Mouse (Mus musculus) intestine, embryonic 15.5 days (tissue): ENCODE measurements around the gene Camkmt. TPM values are rescaled to one million over a fixed set of nuclear protein-coding genes. Genes with fewer than 3 reads are reported as not detected.

Source experiments
- ATAC-seq: fragments of 200-750 bp; cut with Nextera tagmentation; 2 replicates; pipeline ENCODE4 v1.8.0; 2017; ENCODE audit warnings: moderate TSS enrichment, moderate library complexity
- H3K27ac ChIP-seq: fragments of 300-500 bp; sonication (generic); 2 replicates; pipeline ENCODE4 v1.5.1; 2015; ENCODE audit warnings: mild to moderate bottlenecking, inconsistent platforms
- H3K27me3 ChIP-seq: fragments of 300-500 bp; sonication (generic); replicated peaks from 2 replicates; pipeline ENCODE4 v1.6.1; 2015; ENCODE audit warnings: inconsistent platforms
- H3K36me3 ChIP-seq: fragments of 300-500 bp; sonication (generic); 2 replicates; pipeline ENCODE4 v1.6.1; 2015; ENCODE audit warnings: inconsistent platforms
- H3K4me1 ChIP-seq: fragments of 300-500 bp; sonication (generic); replicated peaks from 2 replicates; pipeline ENCODE4 v1.6.1; 2015; ENCODE audit warnings: inconsistent platforms
- H3K4me2 ChIP-seq: fragments of 300-500 bp; sonication (generic); replicated peaks from 2 replicates; pipeline ENCODE4 v1.6.1; 2015; ENCODE audit warnings: mild to moderate bottlenecking, inconsistent platforms
- H3K4me3 ChIP-seq: fragments of 300-500 bp; sonication (generic); replicated peaks from 2 replicates; pipeline ENCODE4 v1.5.1; 2015; ENCODE audit warnings: inconsistent platforms
- H3K9ac ChIP-seq: fragments of 300-500 bp; sonication (generic); 2 replicates; pipeline ENCODE4 v1.6.1; 2015; ENCODE audit warnings: inconsistent platforms
- H3K9me3 ChIP-seq: fragments of 300-500 bp; sonication (generic); 2 replicates; pipeline ENCODE4 v1.6.1; 2016; ENCODE audit warnings: inconsistent platforms
- WGBS: fragments of 180-500 bp; shearing (Covaris S2); methylation state at CpG from one replicate; pipeline ENCODE4 v1.1.7; 2015; 5-methylcytosine and 5-hydroxymethylcytosine counted together
- polyA plus RNA-seq: library from polyadenylated mRNA; unstranded; fragments of >200 nt; fragmentation: Nextera tagmentation; extraction: Ambion mirVana; gene quantifications from 2 replicates; pipeline ENCODE4 v1.2.1, GENCODE M21; 2015

Gene Camkmt
- polyA plus RNA-seq, 1 experiment from 2014 or later = 17.4 TPM

DNA sequence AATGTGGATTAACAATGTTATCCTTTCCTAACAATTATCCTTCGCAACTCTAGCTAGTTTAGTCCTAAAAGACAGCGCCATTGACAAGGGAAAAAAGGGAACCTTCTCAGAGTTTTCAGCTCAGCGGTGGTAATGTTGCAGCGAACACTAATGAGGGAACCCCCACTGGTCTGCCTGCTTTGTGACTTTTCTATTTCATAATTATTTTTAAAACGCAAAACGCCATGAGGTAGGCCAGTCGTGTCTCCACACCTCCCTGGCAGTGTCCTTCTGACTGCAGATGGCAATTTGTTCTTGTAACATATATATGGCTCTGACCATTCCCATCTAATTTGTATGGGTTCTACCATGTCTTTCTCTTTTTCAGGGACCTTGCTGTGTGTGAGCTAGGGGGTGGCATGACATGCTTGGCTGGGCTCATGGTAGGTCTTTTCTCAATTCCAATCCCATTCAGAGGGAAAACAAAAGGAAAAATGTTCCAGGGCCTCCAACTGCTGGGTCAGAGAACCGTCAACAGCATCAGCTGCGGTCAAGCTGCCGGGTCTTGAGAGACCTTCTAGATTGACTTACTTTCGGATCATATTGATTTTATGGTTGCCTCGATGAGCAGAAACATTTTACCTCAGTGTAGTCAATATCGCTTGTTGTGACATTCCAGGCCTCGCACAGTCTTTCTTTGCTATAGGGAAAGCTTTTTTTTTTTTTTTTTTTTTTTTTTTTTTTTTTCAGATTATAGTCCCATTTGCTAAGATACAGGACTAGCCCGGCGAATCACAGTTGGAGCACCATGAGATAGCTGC is 302.9 kb downstream of the Camkmt start:
- WGBS = 85% methylated on average over 16 of the region's 16 CpGs
- H3K27ac ChIP-seq = no peak overlapping the region
- H3K4me1 ChIP-seq = no peaks in the 10 kb centered on the region
- no peak for ATAC-seq
- H3K36me3 ChIP-seq = no peaks in the 10 kb centered on the region
- H3K4me2 ChIP-seq = no peak overlapping the region
- H3K9me3 ChIP-seq = no peaks in the 10 kb centered on the region
- no peaks in the 10 kb centered on the region for H3K27me3 ChIP-seq
- no peak overlapping the region for H3K9ac ChIP-seq
- H3K4me3 ChIP-seq = no peak overlapping the region

DNA sequence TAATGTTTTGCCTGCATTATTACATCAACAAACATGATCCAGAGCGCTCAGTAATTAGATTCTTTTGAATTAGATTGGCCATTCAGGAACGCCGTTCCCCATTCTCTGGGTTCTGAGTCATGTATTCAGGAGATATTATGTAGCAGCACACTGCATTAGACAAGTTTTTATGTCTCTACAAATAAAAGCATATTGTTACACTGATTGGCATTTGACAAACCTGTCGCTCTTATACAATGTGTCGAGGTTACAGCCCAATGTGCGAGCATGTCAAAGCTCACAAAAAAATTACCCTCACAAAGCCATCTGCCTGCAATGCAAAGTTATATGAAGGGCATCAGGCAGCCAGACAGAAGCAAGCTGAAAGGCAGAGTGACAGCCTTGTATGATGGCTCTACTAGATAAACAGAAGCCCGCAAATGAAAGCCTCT is 303.6 kb downstream of the Camkmt start:
- 79% methylated on average over 7 of the region's 7 CpGs for WGBS
- Histone ChIP-seq H3K4me1 (no peaks in the 10 kb centered on the region), H3K4me2 (no peak overlapping the region), H3K4me3 (no peak overlapping the region), H3K36me3 (no peaks in the 10 kb centered on the region), H3K27me3 (no peaks in the 10 kb centered on the region), H3K27ac (no peak overlapping the region), H3K9ac (no peak overlapping the region), H3K9me3 (no peaks in the 10 kb centered on the region)
- ATAC-seq = no peak

DNA sequence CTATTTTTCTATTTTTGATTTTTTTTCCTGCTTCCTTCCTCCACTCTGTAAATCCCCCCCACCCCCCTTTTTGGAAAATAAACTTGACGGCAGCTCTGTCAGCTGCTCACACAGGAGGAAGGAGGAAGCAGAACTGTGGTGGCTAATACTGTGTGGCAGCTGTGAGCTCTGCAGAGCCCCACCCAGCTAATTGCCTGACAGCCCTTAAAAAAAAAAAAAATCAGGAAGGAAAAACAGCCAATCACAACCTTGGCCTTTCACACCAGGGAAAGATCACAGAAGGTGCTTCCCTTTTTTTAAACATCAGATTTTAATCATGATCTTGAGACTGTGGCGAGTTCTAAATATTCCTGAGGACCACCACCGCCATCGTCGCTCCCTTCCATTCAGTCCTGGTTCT is 305.1 kb downstream of the Camkmt start:
- Histone ChIP-seq H3K4me2 (peak overlapping the region; percentile 11; the same call in 1 of the 2 replicates), H3K4me1 (no peaks in the 10 kb centered on the region), H3K27ac (no peak overlapping the region), H3K27me3 (no peaks in the 10 kb centered on the region), H3K9ac (no peak overlapping the region), H3K36me3 (no peaks in the 10 kb centered on the region), H3K9me3 (no peaks in the 10 kb centered on the region), H3K4me3 (no peak overlapping the region)
- WGBS = 47% methylated on average over 5 of the region's 5 CpGs
- ATAC-seq = peak; percentile 93

DNA sequence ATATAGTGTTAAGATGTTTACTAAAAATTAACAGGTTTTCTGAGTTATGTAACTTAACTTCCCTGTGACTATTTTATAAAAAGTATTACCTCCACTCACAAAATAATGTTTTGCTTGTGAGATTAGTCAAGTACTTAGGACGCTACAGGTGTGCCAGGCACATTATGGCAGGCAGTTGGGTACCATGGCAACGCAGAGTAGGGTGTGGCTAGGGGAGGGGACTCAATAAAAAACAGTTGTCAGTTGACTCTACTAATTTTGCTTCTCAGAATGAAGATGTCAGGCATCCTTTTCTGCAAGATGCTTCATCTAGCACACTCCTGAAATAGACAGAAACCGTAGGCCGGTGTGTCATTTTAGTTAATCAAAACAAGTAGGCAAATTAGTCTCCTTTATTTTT is 310.4 kb downstream of the Camkmt start:
- WGBS = 67% methylated on average over 4 of the region's 4 CpGs

DNA sequence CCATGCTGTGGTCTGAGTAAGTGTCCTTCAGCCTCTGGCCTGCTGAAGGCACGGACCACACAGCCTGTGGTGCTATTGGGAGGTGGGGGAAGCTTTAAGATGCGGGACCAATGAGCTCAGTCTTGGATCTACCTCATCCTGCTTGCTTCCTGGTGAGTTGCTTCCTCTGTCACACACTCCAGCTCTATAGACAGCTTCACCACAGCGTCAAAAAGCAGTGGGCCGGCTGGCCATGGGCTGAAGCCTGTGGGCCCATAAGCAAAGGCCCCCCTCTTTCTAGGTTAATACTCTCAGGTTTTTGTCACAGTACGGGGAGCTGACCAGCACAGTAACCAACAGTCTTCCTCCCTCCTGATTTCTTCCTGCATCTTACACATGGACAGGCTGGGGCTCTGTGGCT is 314.8 kb downstream of the Camkmt start:
- 80% methylated on average over 5 of the region's 5 CpGs for WGBS

More for the DNA sequence above, 310.4 kb downstream of the Camkmt start:
- H3K9me3 ChIP-seq = no peaks in the 10 kb centered on the region
- no peak overlapping the region for H3K4me3 ChIP-seq
- no peaks in the 10 kb centered on the region for H3K4me1 ChIP-seq
- no peak overlapping the region for H3K4me2 ChIP-seq
- H3K27me3 ChIP-seq = no peaks in the 10 kb centered on the region
- H3K27ac ChIP-seq = no peak overlapping the region
- H3K36me3 ChIP-seq = no peaks in the 10 kb centered on the region
- ATAC-seq = no peak
- H3K9ac ChIP-seq = no peak overlapping the region

DNA sequence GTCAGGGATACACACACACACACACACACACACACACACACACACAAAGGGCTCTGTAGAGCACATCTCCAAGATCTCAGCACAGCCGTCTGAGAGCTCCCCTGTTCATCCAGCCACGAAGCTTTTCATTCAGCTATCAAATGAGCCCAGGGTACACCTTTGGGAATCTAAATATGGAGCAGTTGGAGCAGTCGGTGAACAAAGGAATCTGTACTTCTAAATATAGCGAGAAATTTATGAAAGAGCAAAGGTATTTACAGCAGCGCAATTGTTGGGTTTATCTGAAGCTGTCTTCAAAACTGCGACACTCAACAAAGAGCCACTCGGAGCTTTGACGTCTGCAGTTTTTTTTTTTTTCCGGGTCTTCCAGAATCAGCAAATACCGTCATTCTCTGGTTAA is 315.8 kb downstream of the Camkmt start:
- Histone ChIP-seq H3K4me1 (no peaks in the 10 kb centered on the region), H3K27ac (no peak overlapping the region), H3K4me2 (no peak overlapping the region), H3K27me3 (no peaks in the 10 kb centered on the region), H3K4me3 (no peak overlapping the region), H3K9me3 (no peaks in the 10 kb centered on the region), H3K36me3 (no peaks in the 10 kb centered on the region), H3K9ac (no peak overlapping the region)
- no peak for ATAC-seq
- 88% methylated on average over 10 of the region's 10 CpGs for WGBS

More for the DNA sequence above, 314.8 kb downstream of the Camkmt start:
- no peak for ATAC-seq
- H3K36me3 ChIP-seq = no peaks in the 10 kb centered on the region
- no peak overlapping the region for H3K9ac ChIP-seq
- no peak overlapping the region for H3K4me2 ChIP-seq
- H3K27ac ChIP-seq = no peak overlapping the region
- H3K9me3 ChIP-seq = no peaks in the 10 kb centered on the region
- H3K4me3 ChIP-seq = no peak overlapping the region
- H3K4me1 ChIP-seq = no peaks in the 10 kb centered on the region
- no peaks in the 10 kb centered on the region for H3K27me3 ChIP-seq

DNA sequence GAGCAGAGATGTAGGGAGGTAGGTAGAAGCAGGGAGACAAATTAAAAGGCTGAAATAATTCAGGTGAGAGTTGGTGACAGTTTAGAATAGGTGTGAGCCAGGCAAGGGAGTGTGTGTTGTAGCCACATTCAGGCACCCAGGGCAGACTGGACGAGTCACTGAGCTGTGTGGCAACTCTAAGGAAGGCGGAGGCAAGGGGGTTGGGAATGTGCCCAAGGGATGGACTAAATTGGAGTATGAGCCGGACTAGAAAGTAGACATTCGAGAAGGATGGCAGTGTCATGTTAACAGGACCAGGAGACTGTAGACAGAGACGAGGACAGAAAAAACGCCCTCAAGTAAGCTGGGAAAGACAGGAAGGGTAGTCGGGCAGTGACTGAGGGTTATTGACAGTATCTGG is 338.5 kb downstream of the Camkmt start:
- Histone ChIP-seq H3K27ac (no peak overlapping the region), H3K4me2 (no peak overlapping the region), H3K4me3 (no peak overlapping the region), H3K9ac (no peak overlapping the region), H3K27me3 (no peaks in the 10 kb centered on the region), H3K4me1 (no peaks in the 10 kb centered on the region), H3K9me3 (no peaks in the 10 kb centered on the region), H3K36me3 (no peaks in the 10 kb centered on the region)
- 87% methylated on average over 7 of the region's 7 CpGs for WGBS
- no peak for ATAC-seq

DNA sequence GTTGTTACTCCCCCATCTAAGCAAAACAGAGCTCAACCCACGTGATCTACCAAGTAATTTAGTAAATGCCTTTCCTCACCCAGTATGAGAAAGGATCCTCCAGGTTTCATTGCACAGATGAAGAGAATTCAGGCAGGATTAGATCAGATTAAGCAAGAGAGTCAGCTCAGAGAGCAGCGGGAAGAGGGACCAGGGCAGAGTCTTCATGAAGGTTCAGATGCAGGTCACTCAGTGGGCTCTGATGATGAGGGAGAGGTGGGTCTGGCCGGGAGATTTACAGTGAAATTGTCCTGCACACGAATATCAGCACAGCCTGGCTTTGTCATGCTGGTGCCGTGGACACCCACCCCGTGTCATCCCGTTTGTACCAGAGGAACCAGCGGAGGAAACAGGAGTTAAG is 342.6 kb downstream of the Camkmt start:
- no peaks in the 10 kb centered on the region for H3K36me3 ChIP-seq
- H3K4me3 ChIP-seq = no peak overlapping the region
- no peak overlapping the region for H3K27ac ChIP-seq
- H3K9ac ChIP-seq = no peak overlapping the region
- WGBS = 38% methylated on average over 8 of the region's 8 CpGs
- H3K4me1 ChIP-seq = no peaks in the 10 kb centered on the region
- H3K9me3 ChIP-seq = no peaks in the 10 kb centered on the region
- ATAC-seq = no peak
- no peak overlapping the region for H3K4me2 ChIP-seq
- no peaks in the 10 kb centered on the region for H3K27me3 ChIP-seq

DNA sequence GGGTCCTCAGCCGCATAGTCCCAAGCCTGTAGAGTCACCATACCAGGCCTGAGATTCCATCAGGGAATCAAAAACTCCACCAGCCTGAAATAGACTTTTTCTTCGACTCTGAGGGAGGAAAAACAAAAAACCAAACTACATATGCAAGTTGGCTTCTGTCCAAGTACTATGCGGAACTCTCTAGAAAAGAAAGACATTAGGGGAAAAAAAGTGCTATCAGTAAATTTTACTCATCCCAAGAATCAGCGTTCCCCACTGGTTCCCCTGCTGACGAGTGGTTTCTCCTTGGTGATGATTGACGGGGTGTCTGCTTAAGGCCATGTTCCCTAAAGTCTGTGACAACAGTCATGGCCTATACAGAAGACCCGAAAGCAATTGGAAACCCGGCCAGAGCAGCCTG is 352.7 kb downstream of the Camkmt start:
- no peak overlapping the region for H3K27ac ChIP-seq
- H3K4me2 ChIP-seq = no peak overlapping the region
- H3K36me3 ChIP-seq = no peaks in the 10 kb centered on the region
- H3K27me3 ChIP-seq = no peaks in the 10 kb centered on the region
- H3K4me3 ChIP-seq = no peak overlapping the region
- H3K4me1 ChIP-seq = no peaks in the 10 kb centered on the region
- ATAC-seq = no peak
- 74% methylated on average over 8 of the region's 8 CpGs for WGBS
- H3K9me3 ChIP-seq = no peaks in the 10 kb centered on the region
- no peak overlapping the region for H3K9ac ChIP-seq

DNA sequence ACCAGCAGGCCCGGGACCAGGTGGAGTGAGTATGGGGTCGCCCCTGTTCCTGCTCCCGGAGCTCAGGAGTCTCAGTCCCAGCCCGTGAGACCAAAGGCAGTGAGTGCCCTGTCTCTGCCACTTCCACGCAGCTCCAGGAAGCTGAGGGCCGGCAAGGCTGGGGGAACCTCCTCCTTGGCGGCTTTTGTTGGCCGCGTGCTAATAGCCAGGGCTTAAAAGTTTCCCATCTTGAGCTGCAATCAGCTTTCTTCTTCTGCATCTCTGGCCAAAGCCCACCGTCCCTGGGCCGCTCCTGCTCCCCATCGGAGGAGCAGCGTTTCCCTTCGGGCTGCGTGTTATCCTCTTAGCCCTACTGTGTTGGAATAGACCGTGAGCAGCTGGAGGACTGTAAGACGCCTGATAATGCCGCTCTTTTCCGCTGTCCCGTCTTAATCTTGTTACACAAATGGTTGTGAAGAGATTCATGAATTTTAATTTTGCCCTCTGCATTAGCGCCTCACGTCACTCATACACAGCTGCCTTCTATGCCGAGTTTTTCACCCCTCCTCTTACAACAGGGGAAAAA is 364.1 kb downstream of the Camkmt start:
- Histone ChIP-seq H3K4me1 (no peaks in the 10 kb centered on the region), H3K4me2 (0 out of 2 replicates have a peak overlapping the region, but pooled peaks have one; percentile 1), H3K9me3 (no peaks in the 10 kb centered on the region), H3K9ac (no peak overlapping the region), H3K27me3 (peaks cover 58% of the 10 kb centered on the region), H3K27ac (no peak overlapping the region), H3K4me3 (no peak overlapping the region), H3K36me3 (no peaks in the 10 kb centered on the region)
- ATAC-seq = no peak
- WGBS = 6% methylated on average over 23 of the region's 23 CpGs

DNA sequence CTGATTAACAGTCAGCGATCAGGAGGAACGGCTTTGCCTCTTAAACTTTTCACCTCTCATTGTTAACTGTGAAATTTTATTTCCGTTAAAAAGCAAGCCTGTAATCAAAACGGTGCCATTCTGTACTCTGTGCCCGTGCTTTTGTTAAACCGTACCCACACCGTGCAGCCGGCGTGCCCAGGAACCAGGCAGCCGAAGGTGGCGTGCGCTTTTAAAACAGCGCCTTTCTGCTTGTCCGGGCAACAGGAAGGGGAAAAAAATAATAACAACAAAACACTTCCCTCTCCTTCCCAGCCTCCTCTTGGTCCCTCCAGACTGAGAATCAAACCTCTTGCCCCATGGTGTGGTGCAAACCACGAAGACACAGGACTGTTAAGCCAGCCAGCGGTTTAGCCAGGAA is 364.7 kb downstream of the Camkmt start:
- H3K4me1 ChIP-seq = no peaks in the 10 kb centered on the region
- no peaks in the 10 kb centered on the region for H3K9me3 ChIP-seq
- peaks cover 63% of the 10 kb centered on the region for H3K27me3 ChIP-seq
- WGBS = 3% methylated on average over 16 of the region's 16 CpGs
- no peak for ATAC-seq
- no peak overlapping the region for H3K9ac ChIP-seq
- no peak overlapping the region for H3K4me3 ChIP-seq
- H3K36me3 ChIP-seq = no peaks in the 10 kb centered on the region
- H3K27ac ChIP-seq = no peak overlapping the region
- 0 out of 2 replicates have a peak overlapping the region, but pooled peaks have one; percentile 14 for H3K4me2 ChIP-seq

DNA sequence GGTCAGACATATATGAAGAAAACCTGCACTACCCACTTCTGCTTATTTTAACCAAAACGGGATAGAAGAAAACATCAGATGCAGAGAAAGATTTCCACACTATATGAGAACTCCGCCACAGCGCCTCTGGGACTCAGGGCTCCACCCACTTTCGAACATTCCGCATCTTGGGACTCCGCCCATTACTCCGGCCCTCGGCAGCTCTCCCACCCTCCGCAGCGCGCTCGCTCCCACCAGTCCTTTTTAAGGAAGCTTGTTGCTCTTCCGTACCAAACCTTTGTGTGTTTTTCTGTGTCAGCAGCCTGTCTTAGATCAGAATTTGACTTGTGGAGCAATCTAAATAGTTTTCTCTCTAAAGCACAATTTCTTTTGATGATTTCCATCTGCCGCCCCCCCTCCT is 367.7 kb downstream of the Camkmt start:
- H3K4me2 ChIP-seq = 0 out of 2 replicates have a peak overlapping the region, but pooled peaks have one; percentile 24
- H3K4me3 ChIP-seq = no peak overlapping the region
- H3K9me3 ChIP-seq = no peaks in the 10 kb centered on the region
- 3% methylated on average over 14 of the region's 14 CpGs for WGBS
- peaks cover 82% of the 10 kb centered on the region for H3K27me3 ChIP-seq
- no peaks in the 10 kb centered on the region for H3K36me3 ChIP-seq
- H3K4me1 ChIP-seq = no peaks in the 10 kb centered on the region
- H3K9ac ChIP-seq = no peak overlapping the region
- no peak overlapping the region for H3K27ac ChIP-seq
- no peak for ATAC-seq

DNA sequence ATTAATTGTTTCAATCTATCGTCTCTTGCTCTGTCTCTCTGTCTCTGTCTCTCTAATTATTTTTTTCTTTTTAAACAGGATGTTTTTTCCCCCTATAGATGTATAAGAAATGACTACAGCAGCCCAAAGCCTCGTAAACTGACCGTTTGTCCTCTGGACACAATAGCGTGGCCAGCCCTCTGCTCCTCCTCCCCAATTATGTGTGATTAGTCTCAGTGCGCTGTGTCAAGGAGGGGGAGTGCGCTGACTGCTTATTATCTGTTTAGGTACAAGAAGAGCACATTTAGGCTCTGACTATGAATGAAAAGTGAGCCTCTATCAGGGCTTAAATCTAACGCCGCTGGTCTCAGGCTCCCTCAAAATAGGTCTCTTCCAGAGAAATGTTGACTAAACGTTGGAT is 368.2 kb downstream of the Camkmt start:
- WGBS = 12% methylated on average over 9 of the region's 9 CpGs
- no peak overlapping the region for H3K27ac ChIP-seq
- no peaks in the 10 kb centered on the region for H3K4me1 ChIP-seq
- no peak overlapping the region for H3K4me2 ChIP-seq
- peaks cover 82% of the 10 kb centered on the region for H3K27me3 ChIP-seq
- no peaks in the 10 kb centered on the region for H3K36me3 ChIP-seq
- no peak for ATAC-seq
- no peaks in the 10 kb centered on the region for H3K9me3 ChIP-seq
- no peak overlapping the region for H3K9ac ChIP-seq
- no peak overlapping the region for H3K4me3 ChIP-seq
